Mouse (Mus musculus) E14TG2a.4 (cell line): ENCODE results near the gene Bdh1.

Experiments used
- CTCF ChIP-seq: conservative IDR thresholded peaks from 2 replicates; pipeline ENCODE4 v1.5.1; 2014; ENCODE audit warnings: low read length
- NANOG ChIP-seq: IDR thresholded peaks from 2 replicates; pipeline ENCODE4 v1.6.1; 2014; ENCODE audit warnings: borderline replicate concordance, low read length, mixed read lengths
- POU5F1 ChIP-seq: IDR thresholded peaks from 2 replicates; pipeline ENCODE4 v1.6.1; 2014; ENCODE audit warnings: low read length, borderline replicate concordance

DNA sequence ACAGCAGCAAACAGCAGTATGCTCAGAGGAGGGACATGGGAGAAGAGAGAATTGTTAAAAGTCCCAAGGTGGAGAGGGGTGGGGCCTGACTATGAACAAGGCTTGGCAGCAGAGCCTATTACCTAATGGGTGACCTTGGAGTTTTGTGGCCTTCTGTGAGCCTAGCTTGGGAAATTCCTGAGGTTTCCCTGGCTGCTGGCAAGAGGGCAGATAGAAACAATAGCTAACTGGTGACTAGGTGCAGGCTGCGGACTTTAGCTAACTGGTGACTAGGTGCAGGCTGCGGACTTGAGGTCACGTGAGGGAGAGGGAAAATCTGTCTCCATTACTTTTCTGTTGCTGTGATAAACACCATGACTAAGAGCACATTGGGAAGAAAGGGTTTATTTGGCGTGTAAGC is 31.9 kb downstream of the Bdh1 start:
- TF ChIP-seq CTCF, result no peak
- TF ChIP-seq POU5F1, result no peak
- TF ChIP-seq NANOG, result no peak
